Mouse (Mus musculus): ENCODE results near the gene Sumf1. TPM values are rescaled to one million over a fixed set of nuclear protein-coding genes. Genes with fewer than 3 reads are reported as not detected.
A peak's percentile ranks its signal among the peaks of the same experiment; 100 is the strongest.

The Sumf1 gene
- polyA plus RNA-seq, 1 experiment from 2014 or later = 23.1 TPM

DNA sequence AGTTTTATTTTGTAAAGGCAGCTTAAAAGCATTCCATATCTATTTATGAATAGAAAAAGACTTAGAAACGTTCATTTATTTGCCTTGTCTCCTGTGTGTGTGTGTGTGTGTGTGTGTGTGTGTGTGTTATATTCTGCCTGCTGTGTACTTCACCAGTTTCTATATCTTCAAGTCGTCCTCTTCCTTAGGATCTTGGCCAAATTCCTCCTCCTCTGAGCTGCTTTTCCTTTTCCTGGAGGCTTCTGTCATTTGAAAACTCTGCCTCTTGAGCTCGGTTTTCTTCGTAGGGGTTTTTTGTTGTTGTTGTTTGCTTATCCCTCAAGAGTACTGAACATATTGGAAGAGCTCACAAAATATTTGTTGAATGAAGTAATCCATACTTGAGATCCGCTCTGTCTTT lies 37.1 kb upstream of the Sumf1 start:
- Histone ChIP-seq H3K4me2 (no peak overlapping the region), H3K27ac (no peak overlapping the region), H3K4me1 (0 out of 2 replicates have a peak, but pooled peaks cover 2% of the 10 kb centered on the region), H3K9ac (no peak overlapping the region), H3K9me3 (no peaks in the 10 kb centered on the region), H3K36me3 (no peaks in the 10 kb centered on the region), H3K27me3 (replicated peaks) (no peaks in the 10 kb centered on the region), H3K4me3 (replicated peaks) (no peak overlapping the region)
- ATAC-seq (ENCODE audit: insufficient read depth, low FRiP score, low read depth) = no peak
- WGBS = 42% methylated on average over 5 of the region's 5 CpGs

DNA sequence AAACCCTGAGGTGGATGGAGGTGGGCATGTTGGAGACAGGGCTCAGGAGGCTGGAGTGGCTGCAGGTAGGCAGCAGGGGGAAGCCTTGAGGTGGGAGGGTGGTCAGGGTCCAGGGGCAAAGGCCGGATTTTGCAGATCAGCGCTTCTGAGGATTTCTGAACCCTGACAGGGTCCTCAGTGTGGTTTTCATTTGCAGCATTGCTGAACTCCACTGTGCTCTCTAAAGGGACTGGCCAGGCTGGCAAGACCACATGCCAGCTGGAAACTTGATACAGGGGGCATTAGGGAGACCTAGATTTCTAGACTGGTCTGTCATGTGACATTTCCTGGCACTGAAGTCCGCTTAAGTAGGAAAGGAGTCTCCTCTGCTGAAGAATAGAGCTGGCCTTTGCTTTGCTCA lies 32.6 kb upstream of the Sumf1 start:
- no peaks in the 10 kb centered on the region for H3K9me3 ChIP-seq
- ATAC-seq (ENCODE audit: insufficient read depth, low FRiP score, low read depth) = no peak
- H3K9ac ChIP-seq = no peak overlapping the region
- no peak overlapping the region for H3K4me2 ChIP-seq
- no peaks in the 10 kb centered on the region; the same call in 1 of the 2 replicates for H3K4me1 ChIP-seq
- H3K27ac ChIP-seq = no peak overlapping the region
- no peak overlapping the region for H3K4me3 ChIP-seq (replicated peaks)
- no peaks in the 10 kb centered on the region for H3K27me3 ChIP-seq (replicated peaks)
- WGBS = 79% methylated on average over 3 of the region's 3 CpGs
- H3K36me3 ChIP-seq = no peaks in the 10 kb centered on the region

DNA sequence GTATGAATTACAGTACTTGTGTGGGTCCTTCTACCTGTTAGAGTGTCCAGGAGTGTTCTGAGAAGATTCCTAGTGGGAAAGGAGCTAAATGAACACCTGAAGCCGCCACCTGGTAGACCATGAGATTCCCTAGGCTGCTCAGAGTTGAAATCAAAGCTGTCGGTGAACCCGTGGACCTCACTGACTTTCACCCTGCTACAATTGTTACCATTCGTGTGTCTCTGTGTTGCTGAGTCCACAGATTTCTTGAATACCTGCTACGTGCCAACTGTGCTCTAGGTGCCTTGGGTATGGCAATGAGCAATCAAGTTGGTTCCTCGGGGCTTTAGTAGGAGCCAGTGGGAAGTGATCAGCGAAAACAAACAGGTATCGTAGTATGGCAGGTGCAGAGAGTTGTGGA lies 31.4 kb upstream of the Sumf1 start:
- Histone ChIP-seq H3K9ac (no peak overlapping the region), H3K4me1 (peaks cover 2% of the 10 kb centered on the region), H3K27me3 (replicated peaks) (no peaks in the 10 kb centered on the region), H3K9me3 (no peaks in the 10 kb centered on the region), H3K27ac (no peak overlapping the region), H3K4me3 (replicated peaks) (no peak overlapping the region), H3K4me2 (no peak overlapping the region), H3K36me3 (no peaks in the 10 kb centered on the region)
- ATAC-seq (ENCODE audit: insufficient read depth, low FRiP score, low read depth) = no peak
- 89% methylated on average over 8 of the region's 8 CpGs for WGBS

DNA sequence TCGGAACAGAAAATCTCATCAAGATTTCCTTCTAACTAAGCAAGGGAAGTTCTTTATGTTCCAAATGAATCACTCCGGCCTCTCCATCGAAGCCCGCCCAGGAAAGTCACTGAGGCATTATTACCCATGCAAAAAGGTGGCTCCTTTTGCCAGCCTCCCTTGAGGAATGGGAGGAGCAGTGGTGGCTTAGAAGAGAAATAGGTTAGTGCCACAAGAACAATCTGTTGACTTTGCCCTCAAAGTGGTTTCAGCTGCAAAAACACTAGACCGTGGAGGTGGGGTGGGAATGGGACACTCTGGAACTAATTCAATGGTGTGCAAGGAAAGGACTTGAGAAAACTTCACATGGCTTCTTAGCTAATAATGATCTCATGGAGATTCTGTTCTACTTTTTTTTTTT lies 30.7 kb upstream of the Sumf1 start:
- no peak overlapping the region for H3K4me2 ChIP-seq
- 84% methylated on average over 5 of the region's 5 CpGs for WGBS
- H3K9me3 ChIP-seq = no peaks in the 10 kb centered on the region
- no peaks in the 10 kb centered on the region for H3K27me3 ChIP-seq (replicated peaks)
- no peaks in the 10 kb centered on the region for H3K36me3 ChIP-seq
- H3K4me1 ChIP-seq = peaks cover 5% of the 10 kb centered on the region
- no peak for ATAC-seq (ENCODE audit: insufficient read depth, low FRiP score, low read depth)
- no peak overlapping the region for H3K4me3 ChIP-seq (replicated peaks)
- H3K9ac ChIP-seq = no peak overlapping the region
- no peak overlapping the region for H3K27ac ChIP-seq

DNA sequence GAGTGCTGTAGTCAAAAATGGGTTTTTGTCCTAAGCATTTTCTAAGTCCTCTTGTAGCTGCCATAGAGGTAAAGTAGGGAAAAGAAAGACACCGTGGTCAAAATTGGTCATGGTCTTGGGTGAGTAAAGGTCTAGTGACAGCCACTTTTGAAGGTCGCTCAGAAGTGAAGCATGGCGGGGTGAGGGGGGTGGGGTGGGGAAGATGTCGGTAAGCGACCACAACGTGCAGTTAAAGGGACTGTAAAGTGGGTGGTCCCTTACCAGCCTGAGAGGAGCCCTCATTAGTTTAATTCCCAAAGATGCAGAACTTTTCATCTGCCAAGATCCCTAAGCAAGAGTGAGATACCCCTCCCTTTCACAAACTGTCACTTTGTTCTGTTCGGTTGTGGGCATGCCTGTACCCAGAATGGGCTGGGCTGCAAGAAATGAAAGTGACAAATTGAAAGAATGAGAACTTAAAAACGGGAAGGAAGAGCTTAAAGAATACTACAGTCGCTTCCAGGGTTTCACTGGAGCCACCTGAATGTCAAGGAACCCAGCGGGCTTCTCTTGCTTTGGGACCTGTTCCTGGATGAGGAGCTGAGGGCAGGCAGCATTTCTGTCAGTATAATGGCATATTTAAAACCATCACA lies 29.0 kb upstream of the Sumf1 start:
- Histone ChIP-seq H3K4me2 (peak overlapping the region; percentile 77), H3K36me3 (no peaks in the 10 kb centered on the region), H3K9me3 (no peaks in the 10 kb centered on the region), H3K9ac (no peak overlapping the region), H3K4me1 (peaks cover 5% of the 10 kb centered on the region), H3K27me3 (replicated peaks) (no peaks in the 10 kb centered on the region), H3K4me3 (replicated peaks) (peak overlapping the region; percentile 70), H3K27ac (no peak overlapping the region)
- no peak for ATAC-seq (ENCODE audit: insufficient read depth, low FRiP score, low read depth)
- 15% methylated on average over 10 of the region's 10 CpGs for WGBS

DNA sequence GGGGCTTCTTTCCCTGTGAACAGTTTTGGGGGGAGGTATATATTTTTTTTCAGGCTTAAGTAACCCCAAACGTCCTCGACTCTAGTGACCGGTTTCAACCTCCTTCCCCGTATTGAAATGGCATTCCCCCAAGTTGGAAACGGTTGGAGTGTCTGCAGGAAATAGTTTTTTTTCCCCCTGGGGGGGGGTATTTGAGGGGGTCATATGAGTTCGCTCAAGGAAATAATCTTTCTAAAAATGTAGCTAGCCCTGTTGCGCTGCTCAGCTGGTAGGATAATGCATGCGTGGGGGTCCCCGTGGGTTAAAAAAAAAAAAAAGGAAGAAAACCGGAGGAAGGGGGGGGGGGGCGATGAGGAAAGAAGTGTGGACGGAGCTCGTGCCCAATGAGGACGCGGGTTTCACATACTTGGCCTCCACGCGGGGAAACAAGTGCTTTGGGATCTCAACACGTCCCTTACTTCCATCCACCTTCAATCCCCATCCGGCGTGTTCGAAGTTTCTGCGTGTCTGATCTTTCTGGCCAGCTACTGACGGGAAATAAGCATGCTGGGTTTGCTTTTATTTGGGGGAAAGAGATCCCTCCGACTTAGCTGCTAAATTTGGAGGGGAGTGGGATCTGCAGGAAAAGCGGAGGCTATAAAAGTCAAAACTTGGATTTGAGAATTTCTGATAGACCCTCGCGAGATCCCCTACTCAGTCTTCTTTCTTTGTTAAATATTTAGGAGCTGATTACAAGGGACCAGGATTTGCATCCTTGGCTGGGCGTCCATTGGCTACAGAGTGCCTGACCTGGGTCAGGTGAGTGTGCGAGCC lies 28.3 kb upstream of the Sumf1 start:
- ATAC-seq (ENCODE audit: insufficient read depth, low FRiP score, low read depth) = no peak
- peak overlapping the region; percentile 36; the same call in 1 of the 2 replicates for H3K27ac ChIP-seq
- no peaks in the 10 kb centered on the region for H3K9me3 ChIP-seq
- H3K9ac ChIP-seq = peak overlapping the region; percentile 49
- H3K4me2 ChIP-seq = peak overlapping the region; percentile 77
- WGBS = 2% methylated on average over 28 of the region's 29 CpGs
- no peaks in the 10 kb centered on the region for H3K36me3 ChIP-seq
- no peaks in the 10 kb centered on the region for H3K27me3 ChIP-seq (replicated peaks)
- peak overlapping the region; percentile 70 for H3K4me3 ChIP-seq (replicated peaks)
- H3K4me1 ChIP-seq = peaks cover 5% of the 10 kb centered on the region

DNA sequence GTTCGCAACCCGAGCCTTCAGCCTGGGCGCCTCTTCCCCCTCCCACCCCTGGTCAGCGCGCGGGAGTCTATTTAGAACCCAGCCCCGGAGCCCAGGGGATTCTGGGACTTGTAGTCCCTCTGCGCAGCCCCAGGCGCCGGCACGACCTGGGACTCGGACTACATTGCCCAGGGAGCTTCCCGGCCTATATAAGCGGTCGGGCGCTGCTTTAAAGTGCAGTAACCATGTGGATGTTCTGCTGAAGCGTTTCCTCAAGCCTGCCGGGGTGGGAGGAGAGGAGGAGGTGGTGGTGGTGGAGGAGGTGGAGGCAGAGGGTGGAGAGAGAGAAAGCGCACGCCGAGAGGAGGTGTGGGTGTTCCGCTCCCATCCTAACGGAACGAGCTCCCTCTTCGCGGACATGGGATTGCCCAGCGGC lies 27.5 kb upstream of the Sumf1 start, which contains the start of gene Itpr1:
Itpr1 (plus strand) TSS at position 216 of the 415 bp plus-strand sequence.
- Histone ChIP-seq H3K4me2 (peak within 1 kb of the TSS; percentile 77), H3K9me3 (no peaks in the 10 kb centered on the region), H3K27ac (peak within 1 kb of the TSS; percentile 74), H3K4me1 (peaks cover 5% of the 10 kb centered on the region), H3K4me3 (replicated peaks) (peak within 1 kb of the TSS; percentile 70), H3K27me3 (replicated peaks) (no peaks in the 10 kb centered on the region), H3K36me3 (no peaks in the 10 kb centered on the region), H3K9ac (peak within 1 kb of the TSS; percentile 54)
- WGBS = under 1% methylated on average over 27 of the region's 27 CpGs
- ATAC-seq (ENCODE audit: insufficient read depth, low FRiP score, low read depth) = peak; percentile 100

DNA sequence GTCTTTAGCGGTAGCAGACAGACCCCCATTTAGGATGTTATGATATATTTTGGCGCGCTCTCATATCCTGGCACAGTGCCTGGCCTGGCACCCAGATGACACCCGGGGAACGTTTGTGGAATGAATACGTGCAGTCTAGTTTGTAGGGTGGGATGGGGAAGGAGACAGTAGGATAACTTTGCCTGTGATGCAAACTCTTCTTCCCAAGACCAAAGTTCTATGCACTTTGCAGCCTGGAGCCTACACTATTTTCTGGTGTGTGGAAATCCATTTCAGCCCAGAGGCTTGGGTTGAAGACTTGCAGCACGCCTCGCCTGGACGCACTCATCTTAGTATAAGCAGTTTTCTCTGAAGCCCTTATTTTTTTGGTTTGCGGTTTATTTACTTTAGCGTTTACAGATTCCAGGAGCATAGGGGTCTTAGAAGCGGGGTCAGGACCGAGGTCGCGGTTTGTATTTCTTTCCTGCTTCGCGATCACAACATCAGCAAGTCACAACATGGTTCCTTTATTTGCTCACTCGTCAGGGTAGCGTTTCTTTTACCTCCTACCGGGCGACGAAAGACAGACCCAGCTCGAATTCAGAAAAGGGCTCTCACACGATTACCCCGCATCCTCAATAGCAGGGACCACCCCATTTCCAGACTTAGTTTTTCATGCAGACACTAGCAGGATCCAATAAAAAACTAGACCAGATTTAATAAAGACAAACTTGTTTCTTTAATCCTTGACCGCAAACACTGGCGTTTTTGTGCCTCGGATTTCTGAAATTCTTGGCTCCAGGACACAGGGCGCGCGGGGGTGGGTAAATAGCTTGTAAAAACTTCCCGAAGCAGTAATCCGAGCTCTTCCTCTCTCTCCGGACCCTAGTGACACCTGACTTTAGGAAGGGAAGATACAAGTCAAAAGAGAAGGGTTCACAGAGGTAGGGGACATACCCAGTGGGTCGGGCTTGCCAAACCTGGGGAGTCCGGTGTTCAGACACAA lies 26.8 kb upstream of the Sumf1 start:
- 6% methylated on average over 36 of the region's 36 CpGs for WGBS
- no peak; the same call in 1 of the 2 replicates for ATAC-seq (ENCODE audit: insufficient read depth, low FRiP score, low read depth)

DNA sequence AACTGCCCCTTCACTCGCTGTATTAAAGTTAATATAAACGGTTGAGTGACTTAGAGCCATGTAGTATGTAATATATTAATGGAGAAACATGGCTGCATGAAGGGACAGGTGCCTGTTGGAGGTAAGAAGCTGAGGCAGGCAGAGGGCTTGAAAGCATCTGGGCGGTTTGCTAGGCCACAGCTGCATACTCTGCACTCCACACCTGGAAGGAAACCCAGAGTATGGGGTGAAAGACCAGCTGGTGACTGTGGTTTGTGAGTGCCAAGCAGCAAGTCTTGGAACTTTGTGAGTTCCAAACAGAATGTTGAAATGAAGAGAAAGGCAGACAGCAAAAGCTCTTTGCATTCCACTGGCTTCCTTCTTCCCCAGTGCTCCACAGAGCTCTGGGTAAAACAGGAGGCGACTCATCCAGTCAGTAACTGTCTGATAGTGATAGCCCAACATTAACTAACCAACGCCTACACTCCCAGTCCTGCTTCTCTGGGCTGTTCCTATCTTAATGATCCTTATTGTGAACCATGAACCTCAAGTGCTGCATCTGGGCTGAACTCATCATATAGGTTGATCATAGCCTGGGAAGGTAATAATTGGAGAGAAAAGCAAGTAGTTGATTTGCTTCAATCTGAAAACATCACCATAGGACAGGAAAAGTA lies 21.7 kb upstream of the Sumf1 start:
- no peak overlapping the region for H3K4me3 ChIP-seq (replicated peaks)
- 79% methylated on average over 5 of the region's 5 CpGs for WGBS
- H3K27ac ChIP-seq = no peak overlapping the region
- H3K9me3 ChIP-seq = no peaks in the 10 kb centered on the region
- ATAC-seq (ENCODE audit: insufficient read depth, low FRiP score, low read depth) = peak; percentile 51; the same call in 1 of the 2 replicates
- H3K36me3 ChIP-seq = no peaks in the 10 kb centered on the region
- H3K4me1 ChIP-seq = peaks cover 5% of the 10 kb centered on the region; the same call in 1 of the 2 replicates
- H3K9ac ChIP-seq = no peak overlapping the region
- no peaks in the 10 kb centered on the region for H3K27me3 ChIP-seq (replicated peaks)
- H3K4me2 ChIP-seq = no peak overlapping the region

More for the DNA sequence above, 26.8 kb upstream of the Sumf1 start:
- Histone ChIP-seq H3K9ac (peak overlapping the region; percentile 54), H3K9me3 (no peaks in the 10 kb centered on the region), H3K27me3 (replicated peaks) (no peaks in the 10 kb centered on the region), H3K4me1 (peaks cover 5% of the 10 kb centered on the region), H3K27ac (peak overlapping the region; percentile 74), H3K36me3 (no peaks in the 10 kb centered on the region), H3K4me2 (peak overlapping the region; percentile 77), H3K4me3 (replicated peaks) (peak overlapping the region; percentile 70)

DNA sequence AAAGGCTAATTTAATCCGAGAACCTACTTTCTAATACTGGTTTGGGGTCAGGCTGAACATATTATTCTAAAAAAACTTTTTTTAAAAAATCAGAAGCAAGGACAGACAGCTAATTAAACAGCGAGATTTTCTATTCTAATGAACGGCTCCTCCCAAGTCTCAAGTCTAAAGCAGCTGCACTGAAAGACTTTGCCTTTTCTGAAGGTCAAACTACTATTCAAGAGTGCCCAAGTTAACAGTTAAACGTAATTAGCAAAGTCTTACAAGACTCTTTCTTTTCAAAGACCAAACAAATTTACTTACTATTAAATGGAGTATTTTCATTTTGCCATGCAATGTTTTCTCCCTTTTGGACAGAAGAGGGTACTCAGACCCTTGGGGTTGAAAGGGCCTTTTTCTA lies 20.8 kb upstream of the Sumf1 start:
- H3K27ac ChIP-seq = no peak overlapping the region
- no peaks in the 10 kb centered on the region for H3K4me1 ChIP-seq

DNA sequence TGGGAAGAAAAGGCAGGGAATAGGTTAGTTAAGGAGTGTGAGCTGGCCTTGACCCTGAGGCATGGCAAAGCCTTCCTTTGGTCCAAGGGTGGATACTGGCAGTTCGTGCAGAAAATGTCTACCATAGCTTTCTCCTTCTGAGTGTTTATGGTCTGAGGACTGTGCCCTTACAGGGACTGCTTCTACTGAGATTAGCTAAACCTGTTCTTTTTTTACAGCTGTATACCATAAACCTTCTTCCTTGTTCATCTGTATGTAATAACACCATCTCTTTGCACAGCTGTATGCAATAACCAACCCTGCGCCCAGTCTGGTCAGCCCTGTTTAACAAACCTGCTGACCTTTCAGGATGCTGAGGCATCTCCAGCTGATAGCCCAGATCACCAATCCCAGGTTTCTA lies 18.9 kb upstream of the Sumf1 start:
- no peak overlapping the region for H3K9ac ChIP-seq
- H3K9me3 ChIP-seq = no peaks in the 10 kb centered on the region
- no peaks in the 10 kb centered on the region for H3K36me3 ChIP-seq
- no peak overlapping the region for H3K4me2 ChIP-seq
- 74% methylated on average over 2 of the region's 2 CpGs for WGBS
- H3K27ac ChIP-seq = no peak overlapping the region
- ATAC-seq (ENCODE audit: insufficient read depth, low FRiP score, low read depth) = no peak
- no peaks in the 10 kb centered on the region for H3K4me1 ChIP-seq
- no peaks in the 10 kb centered on the region for H3K27me3 ChIP-seq (replicated peaks)
- no peak overlapping the region for H3K4me3 ChIP-seq (replicated peaks)

More for the DNA sequence above, 20.8 kb upstream of the Sumf1 start:
- no peak for ATAC-seq (ENCODE audit: insufficient read depth, low FRiP score, low read depth)
- 77% methylated on average over 4 of the region's 4 CpGs for WGBS
- H3K4me2 ChIP-seq = no peak overlapping the region
- H3K27me3 ChIP-seq (replicated peaks) = no peaks in the 10 kb centered on the region
- H3K9ac ChIP-seq = no peak overlapping the region
- no peaks in the 10 kb centered on the region for H3K36me3 ChIP-seq
- H3K9me3 ChIP-seq = no peaks in the 10 kb centered on the region
- no peak overlapping the region for H3K4me3 ChIP-seq (replicated peaks)
